In the genomic region with DNA sequence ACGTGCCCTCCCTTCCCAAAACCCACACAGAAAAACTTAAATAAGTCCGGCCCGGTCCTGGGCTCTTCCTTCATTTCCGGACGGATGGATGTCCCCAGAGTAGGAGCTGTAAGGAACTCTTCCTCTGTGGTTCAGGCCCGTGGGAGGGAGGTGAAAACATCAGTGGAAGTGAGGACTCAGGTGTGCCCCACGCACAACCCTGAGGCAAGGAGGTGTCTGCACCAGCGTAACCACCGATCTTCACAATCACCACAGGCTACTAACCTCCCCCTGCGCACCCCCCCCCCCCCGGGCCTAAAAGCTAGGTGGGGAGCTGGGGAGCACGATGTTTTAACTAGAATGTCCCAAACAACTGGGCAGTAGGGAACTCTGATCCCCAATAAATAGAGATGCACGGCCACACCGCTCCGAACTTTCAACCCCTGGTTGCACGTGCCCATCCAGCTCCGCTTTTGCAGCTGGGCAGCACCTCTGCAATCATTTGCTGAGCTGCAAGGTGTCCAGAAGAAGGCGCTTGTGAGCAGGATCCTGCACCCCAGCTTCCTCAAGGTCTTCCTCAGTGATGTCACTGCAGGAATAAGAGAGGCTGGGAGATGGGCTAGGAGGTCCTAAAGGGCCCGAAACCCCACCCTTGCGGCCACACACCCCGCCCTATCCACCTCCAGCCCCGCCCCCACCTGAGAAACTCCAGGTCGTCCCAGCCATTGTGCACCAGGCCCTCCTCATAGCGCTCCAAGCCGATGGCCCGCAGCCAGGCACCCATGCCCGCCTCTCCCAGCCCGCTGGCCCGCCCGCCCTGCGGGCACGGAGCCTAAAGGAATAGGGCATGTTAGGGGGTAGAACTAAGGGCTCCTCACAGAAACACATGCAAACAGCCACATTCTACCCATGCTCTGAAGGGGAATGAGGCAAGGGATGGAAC, we compare ENCODE assay signal across 7 mouse cellular contexts. TPM values are rescaled to one million over a fixed set of nuclear protein-coding genes. Genes with fewer than 3 reads are reported as not detected.
DNase-seq lines count a peak whose midpoint lies in the region; ATAC-seq lines count a peak whose summit lies in the region.

No protein-coding gene starts in this region.

- H3K4me1 ChIP-seq in hindbrain, embryonic 13.5 days (replicated peaks) = peaks cover 27% of the 10 kb centered on the region
- H3K4me1 ChIP-seq in liver, embryonic 16.5 days (ENCODE audit: control insufficient read depth, low read depth, low read length) = no peaks in the 10 kb centered on the region; the same call in 1 of the 2 replicates

- H3K36me3 ChIP-seq in hindbrain, embryonic 13.5 days = peaks cover 33% of the 10 kb centered on the region
- no peaks in the 10 kb centered on the region for H3K36me3 ChIP-seq in liver, embryonic 16.5 days (ENCODE audit: control insufficient read depth, insufficient read depth)

- H3K4me2 ChIP-seq in hindbrain, embryonic 13.5 days = 0 out of 2 replicates have a peak overlapping the region, but pooled peaks have one; percentile 1
- H3K4me2 ChIP-seq in liver, embryonic 16.5 days (ENCODE audit: low read depth, low read length) = no peak overlapping the region

- no peak overlapping the region for H3K27ac ChIP-seq in hindbrain, embryonic 13.5 days
- H3K27ac ChIP-seq in liver, embryonic 16.5 days (ENCODE audit: low read length) = no peak overlapping the region

- H3K9me3 ChIP-seq in hindbrain, embryonic 13.5 days = no peaks in the 10 kb centered on the region
- H3K9me3 ChIP-seq in liver, embryonic 16.5 days (replicated peaks; ENCODE audit: control insufficient read depth, low read length) = no peaks in the 10 kb centered on the region

- H3K27me3 ChIP-seq in hindbrain, embryonic 13.5 days = peaks cover 64% of the 10 kb centered on the region
- peaks cover 56% of the 10 kb centered on the region for H3K27me3 ChIP-seq in liver, embryonic 16.5 days (ENCODE audit: control insufficient read depth, insufficient read depth, low read depth, low read length)

- H3K4me3 ChIP-seq in hindbrain, embryonic 13.5 days = no peak overlapping the region
- no peak overlapping the region for H3K4me3 ChIP-seq in liver, embryonic 16.5 days (ENCODE audit: low read depth, low read length)

- no peak overlapping the region for H3K9ac ChIP-seq in hindbrain, embryonic 13.5 days
- no peak overlapping the region for H3K9ac ChIP-seq in liver, embryonic 16.5 days (ENCODE audit: low read depth, low read length)

- ATAC-seq in hindbrain, embryonic 13.5 days (ENCODE audit: low FRiP score) = peak; percentile 22; the same call in 1 of the 2 replicates
- ATAC-seq in liver, embryonic 16.5 days (ENCODE audit: low read depth) = peak; percentile 16; the same call in 1 of the 2 replicates
- no peak for ATAC-seq in inflammation-experienced regulatory T-cells, adult 6 months
- ATAC-seq in activated CD4-positive, CD25-positive, alpha-beta regulatory T cell, adult 4 months = no peak

- peak; percentile 94 for DNase-seq in R1 (ENCODE audit: low read depth, low spot score)
- DNase-seq in adrenal gland, postnatal 36 days = peak; percentile 64 to 71
- peak; percentile 53 for DNase-seq in retina, embryonic 14.5 days (ENCODE audit: low spot score)

- 33% methylated on average over 31 of the region's 32 CpGs for WGBS in hindbrain, embryonic 13.5 days
- WGBS in liver, embryonic 16.5 days (ENCODE audit: insufficient replicate concordance) = 46% methylated on average over 32 of the region's 32 CpGs

RNA-seq across cellular contexts. Expression of a gene that starts 5.0 kb away (rescaled TPM):
- 10 to 100 TPM; 17.3 to 19.4 TPM for total RNA-seq in adrenal gland, postnatal 36 days (2021)
- 1.9 and 2.4 TPM in 2 replicates for polyA plus RNA-seq in hindbrain, embryonic 13.5 days (2015; fragmentation: Nextera tagmentation; extraction: Ambion mirVana)
- 0.05 TPM in 1 of 2 replicates, not detected in the other for polyA plus RNA-seq in liver, embryonic 16.5 days (2015; fragmentation: Nextera tagmentation; extraction: Ambion mirVana)
- polyA plus RNA-seq in inflammation-experienced regulatory T-cells, adult 6 months (2017; shearing (Covaris generic)) = not detected
- not detected for polyA plus RNA-seq in activated CD4-positive, CD25-positive, alpha-beta regulatory T cell, adult 4 months (2017; shearing (Covaris generic))

RNA-seq across cellular contexts. Expression of a gene that starts 14.9 kb away (rescaled TPM):
- total RNA-seq in adrenal gland, postnatal 36 days (2021) = 10 to 100 TPM; 81.8 to 82.2 TPM
- polyA plus RNA-seq in hindbrain, embryonic 13.5 days (2015; fragmentation: Nextera tagmentation; extraction: Ambion mirVana) = 12.7 and 15.4 TPM in 2 replicates
- polyA plus RNA-seq in liver, embryonic 16.5 days (2015; fragmentation: Nextera tagmentation; extraction: Ambion mirVana) = 6.0 TPM in 2 replicates
- polyA plus RNA-seq in inflammation-experienced regulatory T-cells, adult 6 months (2017; shearing (Covaris generic)) = 1 to 10 TPM; 2.2 to 5.1 (median 4.0) TPM
- 1 to 10 TPM; 1.5 to 2.6 TPM for polyA plus RNA-seq in activated CD4-positive, CD25-positive, alpha-beta regulatory T cell, adult 4 months (2017; shearing (Covaris generic))

RNA-seq across cellular contexts. Expression of a gene that starts 33.9 kb away (rescaled TPM):
- 1 to 10 TPM; 2.1 to 7.1 TPM for total RNA-seq in adrenal gland, postnatal 36 days (2021)
- polyA plus RNA-seq in hindbrain, embryonic 13.5 days (2015; fragmentation: Nextera tagmentation; extraction: Ambion mirVana) = 3.3 and 3.5 TPM in 2 replicates
- polyA plus RNA-seq in liver, embryonic 16.5 days (2015; fragmentation: Nextera tagmentation; extraction: Ambion mirVana) = 6.1 and 6.4 TPM in 2 replicates
- not detected for polyA plus RNA-seq in inflammation-experienced regulatory T-cells, adult 6 months (2017; shearing (Covaris generic))
- not detected for polyA plus RNA-seq in activated CD4-positive, CD25-positive, alpha-beta regulatory T cell, adult 4 months (2017; shearing (Covaris generic))

RNA-seq across cellular contexts. Expression of a gene that starts 40.4 kb away (rescaled TPM):
- total RNA-seq in adrenal gland, postnatal 36 days (2021) = 10 to 100 TPM; 27.4 to 33.2 TPM
- polyA plus RNA-seq in hindbrain, embryonic 13.5 days (2015; fragmentation: Nextera tagmentation; extraction: Ambion mirVana) = 83.1 and 93.3 TPM in 2 replicates
- 36.3 and 41.6 TPM in 2 replicates for polyA plus RNA-seq in liver, embryonic 16.5 days (2015; fragmentation: Nextera tagmentation; extraction: Ambion mirVana)
- polyA plus RNA-seq in inflammation-experienced regulatory T-cells, adult 6 months (2017; shearing (Covaris generic)) = 10 to 100 TPM; 43.6 to 59.7 (median 52.5) TPM
- 10 to 100 TPM; 47.2 to 61.9 TPM for polyA plus RNA-seq in activated CD4-positive, CD25-positive, alpha-beta regulatory T cell, adult 4 months (2017; shearing (Covaris generic))

RNA-seq across cellular contexts. Expression of a gene that starts 47.5 kb away (rescaled TPM):
- 1 to 10 TPM in 1 of 2 experiments, not detected in 1; 4.9 TPM for total RNA-seq in adrenal gland, postnatal 36 days (2021)
- 21.0 and 39.2 TPM in 2 replicates for polyA plus RNA-seq in hindbrain, embryonic 13.5 days (2015; fragmentation: Nextera tagmentation; extraction: Ambion mirVana)
- polyA plus RNA-seq in liver, embryonic 16.5 days (2015; fragmentation: Nextera tagmentation; extraction: Ambion mirVana) = 0.64 and 1.1 TPM in 2 replicates
- not detected for polyA plus RNA-seq in inflammation-experienced regulatory T-cells, adult 6 months (2017; shearing (Covaris generic))
- not detected for polyA plus RNA-seq in activated CD4-positive, CD25-positive, alpha-beta regulatory T cell, adult 4 months (2017; shearing (Covaris generic))

Comparison
In these comparisons a context has a peak if more than half of its experiments do, and no peak if none do; other contexts are left out.
1. ATAC-seq: peak in hindbrain, embryonic 13.5 days (single experiment) and liver, embryonic 16.5 days (single experiment); none in inflammation-experienced regulatory T-cells, adult 6 months (single experiment) and activated CD4-positive, CD25-positive, alpha-beta regulatory T cell, adult 4 months (single experiment).
2. Peak in every context shown above with its lines, with median percentiles within 50 percentile points of each other: DNase-seq.